Mouse (Mus musculus) kidney, postnatal 4 days (tissue): ENCODE results near the gene Spdye4a.

Experiments
- DNase-seq, 2 experiments: peaks; one replicate each; pipeline ENCODE4 v3.0.0; 2021; ENCODE audit warnings: mixed read lengths in 2 of 2

Gene Spdye4a

DNA sequence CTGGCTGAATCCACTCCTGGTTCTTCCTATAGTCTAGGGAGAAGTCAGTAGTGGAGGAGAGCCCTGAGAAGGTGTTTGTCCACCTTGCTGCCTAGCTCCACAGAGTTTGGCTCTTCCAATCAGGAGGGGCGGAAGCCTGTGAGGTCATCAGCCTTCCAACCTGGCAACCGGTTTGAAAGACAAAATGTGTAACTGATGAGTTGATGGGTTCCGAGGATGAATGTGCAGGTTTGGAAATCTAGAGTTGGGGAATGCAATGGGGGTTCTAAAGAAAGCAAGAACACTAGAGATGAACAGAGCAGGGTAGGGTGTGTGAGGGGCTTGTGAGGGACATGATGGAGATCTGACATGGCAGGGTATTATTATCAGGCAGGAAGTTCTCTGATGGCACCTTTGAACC lies at the start of gene Spdye4a:
Gene Spdye4a, minus strand, starts transcription at position 101 of the 400 bp plus-strand sequence.
- no peak for DNase-seq

DNA sequence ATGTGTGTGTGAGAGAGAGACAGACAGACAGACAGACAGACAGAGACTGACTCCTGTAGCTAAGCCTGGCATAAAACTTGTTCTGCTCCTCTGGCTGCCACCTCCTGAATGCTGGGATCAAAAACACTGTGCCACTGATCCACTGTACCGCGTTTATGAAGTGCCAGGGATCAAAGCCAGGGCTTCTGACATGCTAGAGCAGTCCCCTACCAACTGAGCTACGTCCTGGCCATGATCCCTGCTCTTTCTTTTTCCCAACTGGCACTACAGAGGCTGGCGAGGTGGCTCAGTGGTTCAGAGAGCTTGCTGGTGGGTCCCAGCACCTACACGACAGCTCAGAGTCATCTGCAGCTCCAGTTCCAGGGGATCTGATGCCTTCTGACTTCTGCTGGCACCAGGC lies 49.1 kb upstream of the Spdye4a start:
- no peak for DNase-seq

DNA sequence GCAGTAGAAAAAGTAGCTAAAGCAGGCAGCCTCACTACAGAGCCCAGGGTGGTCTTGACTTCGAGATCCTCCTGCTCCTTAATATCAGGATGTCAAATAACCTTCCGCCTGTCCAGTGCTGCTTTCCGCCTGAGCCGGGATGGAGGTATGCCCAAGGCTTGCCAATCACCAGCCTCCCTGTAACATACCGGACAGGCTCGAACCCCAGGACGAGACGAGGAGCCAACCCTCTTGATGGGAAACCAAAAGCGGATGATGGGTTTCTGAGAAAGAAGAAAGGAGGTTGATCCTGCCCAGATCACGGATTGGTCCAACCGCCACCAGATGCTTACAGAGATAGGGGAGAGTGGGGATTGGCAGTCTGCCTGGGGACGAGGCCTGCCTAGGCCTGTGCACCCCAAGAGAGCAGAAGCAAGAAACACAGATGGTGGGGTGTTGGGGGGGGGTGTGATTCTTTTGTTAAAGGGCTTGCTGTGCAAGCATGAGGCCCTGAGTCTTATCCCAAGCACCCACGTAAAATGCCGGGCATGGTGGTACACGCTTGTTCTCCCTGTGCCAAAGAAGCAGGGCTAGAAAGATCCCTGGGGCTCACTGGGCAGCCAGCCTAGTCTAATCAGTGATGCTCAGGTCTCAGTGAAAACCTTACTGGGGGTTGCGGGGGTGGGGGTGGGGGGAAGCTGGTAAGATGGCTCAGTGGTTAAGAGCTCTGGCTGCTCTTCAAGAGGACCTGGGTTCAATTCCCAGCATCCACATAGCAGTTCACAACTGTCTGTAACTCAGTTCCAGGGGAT lies 46.0 kb upstream of the Spdye4a start:
- no peak for DNase-seq

DNA sequence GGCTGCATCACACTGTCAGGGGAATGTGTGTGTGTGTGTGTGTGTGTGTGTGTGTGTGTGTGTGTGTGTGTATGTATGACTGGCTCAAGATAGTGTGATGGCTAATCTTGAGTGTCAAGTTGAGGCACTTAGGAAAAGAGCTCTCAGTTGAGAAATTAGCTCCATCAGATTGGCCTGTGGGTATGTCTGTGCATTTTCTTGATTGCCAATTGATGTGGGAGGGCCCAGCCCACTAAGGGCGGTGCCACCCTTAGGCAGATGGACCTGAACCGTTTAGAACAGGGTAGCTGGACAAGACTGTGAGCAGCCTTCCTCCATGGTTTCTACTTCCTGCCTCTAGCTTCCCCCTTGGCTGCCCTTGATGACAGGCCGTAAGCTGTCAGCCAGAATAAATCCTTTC lies 45.4 kb upstream of the Spdye4a start:
- no peak for DNase-seq

DNA sequence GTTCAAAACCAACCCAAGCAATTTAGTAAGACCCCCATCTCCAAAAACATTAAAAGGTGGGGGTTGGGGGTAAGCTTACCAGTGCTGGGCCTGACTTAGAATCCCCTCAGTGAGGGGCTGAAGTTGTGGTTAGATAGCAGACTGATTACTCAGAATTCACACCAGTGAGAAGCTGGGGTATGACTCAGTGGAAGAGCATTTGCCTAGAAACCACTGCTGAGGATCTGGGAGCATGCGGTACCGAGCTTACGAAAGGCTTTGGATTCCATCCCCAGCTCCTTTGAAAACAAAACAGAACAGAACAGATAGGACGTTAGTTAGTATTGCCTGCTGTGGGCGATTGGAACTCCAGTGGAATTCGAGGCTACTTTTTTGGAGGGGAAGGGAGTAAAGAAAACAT lies 45.0 kb upstream of the Spdye4a start:
- no peak for DNase-seq

DNA sequence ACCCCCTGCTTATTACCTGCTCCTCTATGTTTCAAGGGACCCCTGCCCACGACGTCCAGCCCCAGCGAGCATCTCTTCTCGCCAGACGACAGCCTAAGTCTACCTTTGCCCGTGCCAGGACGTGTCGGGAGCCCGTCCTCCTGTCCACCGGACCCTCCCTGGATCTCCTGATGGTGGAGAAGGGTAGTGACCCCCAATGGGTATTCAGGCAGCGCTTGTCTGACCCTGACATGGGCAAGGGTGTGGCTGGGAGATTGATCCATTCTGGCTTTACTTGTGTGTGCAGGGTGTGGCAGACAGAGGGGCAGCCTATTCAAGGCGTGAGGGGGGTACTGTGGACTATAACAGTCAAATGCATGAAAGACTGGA lies 43.4 kb upstream of the Spdye4a start:
- DNase-seq, result no peak

DNA sequence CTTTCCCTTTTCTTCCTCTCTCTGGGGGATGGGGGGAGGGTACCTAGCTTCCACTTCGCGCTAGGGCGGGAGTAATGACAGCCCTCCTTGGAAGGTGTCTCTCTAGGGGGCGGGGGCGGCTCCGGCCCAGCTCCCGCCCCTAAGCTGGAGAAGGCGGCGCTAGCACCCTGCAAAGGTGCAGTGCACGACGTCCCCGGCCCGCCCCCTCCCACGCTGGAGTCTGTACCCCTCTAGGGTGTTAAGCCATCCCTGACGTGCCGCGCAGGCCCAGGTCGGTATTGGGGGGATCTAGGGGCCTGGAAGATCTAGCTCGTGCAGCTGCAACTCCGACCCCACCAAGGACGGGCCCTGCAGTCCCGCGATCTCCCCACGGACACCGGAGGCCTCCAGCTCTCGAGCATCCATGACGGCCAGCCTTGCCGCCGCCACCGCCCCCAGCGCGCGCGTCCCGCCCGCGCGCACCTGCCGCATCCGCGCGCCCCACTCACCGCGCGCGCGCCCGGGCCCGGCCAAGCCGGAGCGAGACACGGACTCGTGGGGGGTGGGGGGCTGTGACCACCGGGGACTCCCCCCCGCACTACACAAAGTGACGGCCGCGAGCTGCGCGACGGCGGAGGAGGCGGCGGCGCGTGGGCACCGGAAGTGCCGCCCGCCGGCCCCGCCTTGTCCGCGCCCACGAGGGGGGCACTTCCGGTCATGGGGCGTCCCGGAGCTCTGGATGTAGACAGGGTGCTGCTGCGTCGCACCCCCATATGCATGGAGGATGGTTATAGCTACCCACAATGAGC lies 42.9 kb upstream of the Spdye4a start, which contains the start of gene Zfp316:
Gene Zfp316, minus strand, starts transcription at position 660 of the 788 bp plus-strand sequence.
- peak; percentile 81 to 88 for DNase-seq

DNA sequence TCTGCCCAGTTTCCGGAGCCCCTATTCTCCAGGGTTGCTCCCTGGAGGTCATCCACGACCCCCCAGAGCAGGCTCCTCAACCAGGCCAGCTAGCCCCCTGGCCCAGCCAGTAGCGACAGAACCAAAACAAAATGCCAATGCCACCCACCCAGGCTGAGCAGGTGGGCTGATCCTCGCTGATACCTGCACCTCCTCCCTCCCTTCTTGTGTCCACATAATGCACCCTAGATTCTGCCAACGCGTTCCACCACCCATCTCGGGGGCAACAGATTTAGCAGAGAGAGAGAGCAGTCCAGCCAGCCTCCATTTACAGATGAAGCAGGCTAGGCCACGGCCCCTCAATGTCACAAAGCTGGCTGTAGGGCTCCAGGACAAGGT lies 42.3 kb upstream of the Spdye4a start:
- peak in 1 of 2 experiments; percentile 12 for DNase-seq

DNA sequence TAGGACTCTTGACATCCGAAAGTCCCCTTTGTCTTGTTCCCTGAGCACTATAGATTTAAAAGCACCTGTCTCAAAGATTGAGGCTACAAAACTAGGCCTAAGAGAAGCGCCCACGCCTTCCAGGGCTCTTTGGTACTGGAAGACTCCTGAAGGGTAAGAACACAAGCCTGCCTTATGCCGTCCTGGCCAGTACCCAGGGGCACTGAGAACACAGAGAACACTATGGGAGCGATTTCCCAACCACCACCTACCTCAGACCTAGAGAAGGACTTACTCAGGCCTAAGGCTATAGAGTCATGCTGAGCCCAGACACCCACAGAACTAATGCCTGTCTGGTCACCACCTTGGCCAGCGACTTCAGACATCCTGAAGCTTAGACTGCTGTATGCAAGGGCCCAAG lies 40.1 kb upstream of the Spdye4a start:
- no peak for DNase-seq

DNA sequence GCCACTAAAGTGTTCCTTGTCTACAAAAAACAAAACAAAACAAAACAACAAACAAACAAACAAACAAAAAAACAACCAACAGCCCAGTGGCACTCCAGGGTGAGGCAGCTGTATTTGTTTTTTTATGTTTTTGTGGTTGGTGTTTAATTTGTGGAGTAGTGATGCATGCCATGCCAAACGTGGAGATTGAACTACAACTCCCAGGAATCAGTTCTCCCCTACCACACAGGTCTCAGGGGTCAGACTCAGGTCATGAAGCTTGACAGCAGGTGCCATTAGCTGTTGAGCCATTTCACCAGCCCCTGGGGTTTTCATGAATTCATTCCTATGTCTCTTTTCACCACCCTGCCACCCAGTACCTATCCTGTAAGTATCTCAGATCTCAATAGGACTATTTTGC lies 38.7 kb upstream of the Spdye4a start:
- no peak for DNase-seq

DNA sequence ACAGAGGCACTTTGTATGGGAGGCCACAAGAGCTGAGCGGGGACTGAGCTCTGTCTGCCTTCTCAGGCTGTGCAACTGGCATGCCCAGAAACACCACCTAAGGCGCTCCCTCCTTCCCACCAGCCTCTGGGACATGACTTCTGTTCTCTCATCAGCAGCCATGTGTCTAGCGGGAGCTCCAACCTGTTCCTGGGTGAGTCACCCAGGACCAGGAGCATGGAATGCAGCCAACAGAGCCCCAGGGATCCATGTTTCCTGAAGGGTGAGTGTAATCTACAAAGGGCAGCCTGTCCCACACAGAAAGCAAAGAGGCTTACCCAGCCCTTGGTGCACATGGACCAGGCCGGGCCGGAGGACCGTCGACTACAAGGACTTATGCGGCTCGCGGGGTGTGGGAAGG lies 38.0 kb upstream of the Spdye4a start:
- peak in 1 of 2 experiments; percentile 13 for DNase-seq

DNA sequence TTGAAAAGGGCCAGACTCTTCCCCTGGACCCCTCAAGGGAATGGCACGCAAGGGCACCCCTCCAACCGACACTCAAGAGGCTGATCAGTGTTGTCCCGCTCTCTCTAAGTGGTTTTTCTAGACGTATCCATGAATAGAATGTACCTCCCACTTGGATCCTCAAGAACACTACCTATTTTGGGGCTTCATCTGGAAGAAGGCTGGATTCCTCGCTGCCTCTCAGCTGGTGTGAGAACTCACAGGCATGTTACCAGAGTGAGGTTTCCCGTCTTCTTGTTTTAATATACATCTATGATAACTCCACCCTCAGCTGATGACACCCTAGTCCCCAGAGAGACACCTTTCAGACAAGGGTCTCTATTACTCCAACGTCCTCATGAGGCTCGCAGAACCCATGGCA lies 34.9 kb upstream of the Spdye4a start:
- DNase-seq, result no peak

DNA sequence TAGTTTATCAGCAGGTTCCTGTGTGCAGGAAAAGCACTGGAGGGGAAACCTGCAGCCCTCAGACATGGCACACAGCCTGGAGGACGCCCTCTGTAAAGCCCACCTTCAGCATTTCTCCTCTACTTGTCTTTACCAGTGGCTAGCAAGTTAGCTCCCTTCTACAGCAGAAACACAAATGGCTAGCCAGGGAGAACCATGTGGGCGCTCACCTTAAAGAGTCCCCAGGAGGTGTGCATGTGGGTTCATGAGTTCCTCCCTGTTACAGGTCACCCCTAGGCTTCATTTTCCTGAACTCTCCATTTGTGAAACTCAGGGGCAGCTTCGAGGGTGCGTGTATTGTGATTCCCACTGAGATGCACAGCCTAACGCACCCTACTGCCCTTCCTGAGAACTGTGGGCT lies 29.1 kb upstream of the Spdye4a start:
- DNase-seq, result no peak

DNA sequence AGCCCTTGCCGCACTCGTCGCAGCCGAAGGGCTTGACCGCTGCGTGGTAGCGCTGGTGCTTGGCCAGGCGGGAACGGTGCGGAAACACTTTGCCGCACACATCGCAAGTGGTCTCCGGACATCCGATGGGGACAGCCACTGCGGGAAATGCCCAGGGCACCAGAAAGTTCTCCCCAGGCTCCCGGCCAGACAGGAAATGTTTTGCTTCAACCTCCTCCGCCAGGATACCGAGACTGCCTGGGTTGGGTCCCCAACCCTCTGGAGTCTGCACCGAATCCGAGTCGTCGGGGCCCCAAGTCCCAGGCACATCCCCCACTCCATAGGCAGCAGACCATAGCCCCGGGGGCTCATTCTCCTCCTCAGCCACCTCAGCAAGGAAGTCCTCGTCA lies 28.4 kb upstream of the Spdye4a start:
- DNase-seq, result peak in 1 of 2 experiments; percentile 31

DNA sequence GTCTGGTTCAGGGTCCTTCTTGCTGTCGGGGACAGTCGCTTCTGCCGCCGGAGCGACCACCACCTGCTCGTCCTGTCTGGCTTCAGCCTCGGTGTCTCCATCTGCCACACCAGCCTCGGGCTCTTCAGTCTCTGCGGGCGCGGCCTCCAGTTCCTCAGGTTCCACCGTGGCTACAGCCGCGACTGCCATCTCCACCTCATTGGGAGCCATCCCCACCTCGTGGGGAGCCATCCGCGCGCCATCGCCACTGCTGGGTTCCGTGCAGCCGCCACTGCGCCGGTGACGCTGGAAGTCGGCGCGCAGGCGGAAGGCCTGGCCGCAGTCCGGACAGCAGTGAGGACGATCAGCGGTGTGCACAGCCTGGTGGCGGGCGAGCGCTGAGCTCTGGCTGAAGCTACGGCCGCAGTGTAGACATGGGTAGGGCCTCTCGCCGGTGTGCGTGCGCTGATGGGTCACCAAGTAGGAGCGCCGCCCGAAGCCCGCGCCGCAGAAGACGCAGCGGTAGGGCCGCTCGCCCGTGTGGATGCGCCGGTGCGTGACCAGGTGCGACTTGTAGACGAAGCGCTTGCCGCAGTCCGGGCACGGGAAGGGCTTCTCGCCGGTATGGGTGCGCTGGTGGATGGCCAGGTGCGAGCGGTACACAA lies 27.9 kb upstream of the Spdye4a start:
- peak; percentile 35 to 56 for DNase-seq

DNA sequence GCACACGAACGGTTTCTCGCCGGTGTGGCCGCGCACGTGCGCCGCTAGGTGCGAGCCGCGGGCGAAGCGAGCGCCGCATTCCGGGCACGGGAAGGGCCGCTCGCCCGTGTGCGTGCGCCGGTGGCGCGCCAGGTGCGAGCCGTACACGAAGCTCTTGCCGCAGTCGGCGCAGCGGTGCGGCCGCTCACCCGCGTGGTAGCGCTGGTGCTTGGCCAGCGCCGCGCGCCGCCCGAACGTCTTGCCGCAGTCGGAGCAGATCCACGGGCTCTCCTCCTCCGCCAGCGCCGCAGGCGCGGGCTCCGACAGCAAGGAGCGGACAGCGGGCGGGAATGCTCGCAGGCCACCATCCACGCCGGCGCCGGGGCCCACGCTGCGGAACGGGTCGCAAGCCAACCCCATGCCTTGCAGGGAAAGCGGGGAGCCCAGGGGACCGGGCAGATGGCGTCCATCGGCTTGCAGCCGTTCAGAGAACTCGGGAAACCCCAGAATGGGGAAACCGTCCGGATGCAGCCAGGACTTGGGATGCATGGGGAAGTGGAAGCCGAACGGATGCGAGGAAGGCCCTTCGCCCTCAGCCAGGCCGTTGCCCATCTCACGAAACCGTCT lies 27.3 kb upstream of the Spdye4a start:
- DNase-seq, result peak in 1 of 2 experiments; percentile 58

DNA sequence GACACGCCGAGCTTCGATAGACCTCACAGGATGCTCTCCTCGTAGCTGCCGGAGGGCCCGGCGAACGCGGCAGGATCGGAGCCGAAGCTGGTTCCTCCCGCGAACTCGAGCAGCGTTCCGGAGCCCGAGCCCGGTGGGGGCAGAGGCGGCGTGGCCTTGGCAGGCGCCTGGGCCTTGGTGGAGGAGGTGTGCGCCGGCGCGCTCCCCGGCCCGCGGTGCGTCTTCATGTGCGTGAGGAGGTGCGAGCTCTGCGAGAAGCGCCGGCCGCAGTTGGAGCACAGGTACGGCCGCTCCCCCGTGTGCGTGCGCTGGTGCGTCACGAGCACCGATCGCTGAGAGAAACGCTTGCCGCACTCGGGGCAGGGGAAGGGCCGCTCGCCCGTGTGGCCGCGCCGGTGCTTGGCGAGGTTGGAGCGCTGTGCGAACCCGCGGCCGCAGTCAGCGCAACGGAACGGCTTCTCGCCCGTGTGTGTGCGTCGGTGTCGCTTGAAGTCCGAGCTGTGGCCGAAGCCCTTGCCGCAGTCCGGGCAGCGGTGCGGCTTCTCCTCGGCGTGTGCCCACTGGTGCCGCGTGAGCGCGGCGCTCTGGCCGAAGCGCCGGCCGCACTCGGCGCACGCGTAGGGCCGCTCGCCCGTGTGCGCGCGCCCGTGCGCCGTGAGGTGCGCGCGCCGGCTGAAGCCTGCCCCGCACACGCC lies 26.6 kb upstream of the Spdye4a start:
- DNase-seq, result peak; percentile 43 to 59

DNA sequence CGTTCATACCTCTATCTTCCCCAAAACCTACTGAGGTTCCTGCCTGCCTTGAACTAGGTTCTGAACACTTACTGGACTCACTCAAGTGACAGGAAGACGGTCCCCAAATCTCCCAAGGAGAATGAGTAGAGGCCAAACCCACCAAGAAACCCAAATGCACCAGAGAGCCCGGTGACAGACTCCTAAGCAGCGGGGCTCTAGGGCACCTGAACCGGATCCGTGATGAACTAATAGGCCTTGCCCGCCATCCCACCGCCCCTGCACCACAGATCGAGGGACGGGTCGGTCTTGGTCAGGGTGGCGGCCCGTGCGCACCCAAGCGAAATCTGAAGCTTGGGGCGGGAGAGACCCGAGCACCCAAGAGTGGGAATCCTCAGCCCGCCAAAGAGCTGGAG lies 26.1 kb upstream of the Spdye4a start:
- DNase-seq, result no peak

DNA sequence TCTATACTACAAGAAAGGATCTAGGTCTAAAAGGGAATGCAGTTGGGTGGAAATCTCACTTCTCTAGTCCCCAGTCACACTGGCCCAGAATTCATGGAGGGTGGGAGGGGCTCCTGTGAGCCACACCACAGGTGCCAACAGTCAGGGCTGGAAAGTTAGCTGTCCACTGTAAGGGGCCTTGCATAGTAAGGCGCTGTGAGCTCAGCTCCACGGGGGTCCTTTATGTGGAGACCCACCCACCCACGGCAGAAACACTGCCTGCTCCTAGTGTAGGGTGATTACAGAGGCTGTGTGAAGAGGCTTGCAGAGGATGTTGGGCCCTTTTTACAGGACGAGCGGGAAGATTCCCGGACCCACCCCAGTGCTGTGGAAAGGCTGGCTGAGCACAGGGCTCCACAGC lies 25.3 kb upstream of the Spdye4a start:
- DNase-seq, result no peak

DNA sequence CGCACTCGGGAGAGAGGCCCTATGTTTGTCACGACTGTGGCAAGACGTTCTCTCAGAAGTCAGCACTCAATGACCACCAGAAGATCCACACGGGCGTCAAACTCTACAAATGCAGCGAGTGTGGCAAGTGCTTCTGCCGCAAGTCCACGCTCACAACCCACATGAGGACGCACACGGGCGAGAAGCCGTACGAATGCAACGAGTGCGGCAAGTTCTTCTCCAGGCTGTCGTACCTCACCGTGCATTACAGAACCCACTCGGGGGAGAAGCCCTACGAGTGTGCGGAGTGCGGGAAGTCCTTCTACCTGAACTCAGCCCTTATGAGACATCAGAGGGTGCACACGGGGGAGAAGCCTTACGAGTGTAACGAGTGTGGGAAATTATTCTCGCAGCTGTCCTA lies 18.2 kb upstream of the Spdye4a start:
- no peak for DNase-seq

DNA sequence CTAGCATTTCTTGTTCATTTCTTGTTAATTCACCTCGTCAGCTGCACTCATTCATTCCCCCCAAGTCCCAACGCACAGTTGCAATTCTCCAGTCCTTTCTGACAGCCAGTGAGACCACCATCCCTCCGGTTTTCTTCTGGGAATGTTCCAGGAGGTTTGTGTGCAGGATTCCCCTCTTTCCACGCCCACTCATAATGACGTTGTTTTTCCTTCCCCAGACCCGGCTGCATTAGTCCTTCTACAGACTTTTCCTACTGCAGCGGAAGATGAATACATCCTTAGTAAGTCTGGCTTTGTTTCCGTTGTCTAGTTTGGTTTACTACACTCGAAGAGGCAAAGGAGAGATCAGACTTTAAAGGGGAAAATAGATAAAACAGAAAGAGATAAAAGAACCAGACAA lies 9.3 kb upstream of the Spdye4a start:
- DNase-seq, result no peak

DNA sequence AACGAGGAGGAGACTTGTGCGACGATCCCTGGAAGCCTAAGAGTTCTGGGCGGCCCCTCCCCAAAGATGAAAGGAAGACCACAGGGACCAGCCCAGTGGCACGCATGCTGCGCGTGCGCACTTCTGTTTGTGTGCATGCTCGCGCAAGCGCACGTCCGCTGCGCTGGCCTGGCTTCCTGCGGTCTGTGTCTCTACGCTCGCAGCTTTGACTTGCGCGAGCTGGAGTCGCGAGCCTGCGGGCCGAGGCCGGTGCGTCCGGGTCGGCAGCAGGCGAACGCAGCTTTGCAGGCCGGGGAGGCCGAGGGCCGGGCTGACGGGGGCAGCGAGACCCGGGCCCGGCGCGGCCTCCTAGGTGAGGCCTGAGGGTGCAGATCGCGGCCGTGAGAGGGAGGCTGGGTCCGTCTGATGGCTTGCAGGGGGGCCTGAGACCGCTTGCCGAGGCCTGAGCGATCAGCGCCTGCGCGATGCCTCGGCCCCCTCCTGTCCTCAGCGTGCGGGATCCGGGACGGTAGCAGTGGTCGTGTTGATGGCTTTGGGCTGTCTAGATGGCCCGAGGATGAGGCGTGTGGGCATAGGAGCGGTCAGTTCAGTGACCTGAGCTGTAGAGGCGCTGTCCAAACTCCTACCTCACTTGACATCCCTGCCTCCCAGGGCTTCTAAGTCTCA lies 8.5 kb upstream of the Spdye4a start, which contains the start of gene Zfp12:
Gene Zfp12, plus strand, starts transcription at position 136 of the 666 bp plus-strand sequence.
- peak; percentile 94 to 97 for DNase-seq
